Mouse (Mus musculus) layer of hippocampus, postnatal 14 days (tissue): Measurements from ENCODE around the gene Large2. TPM values are rescaled to one million over a fixed set of nuclear protein-coding genes. Genes with fewer than 3 reads are reported as not detected.

Source experiments
- DNase-seq, 2 experiments: peaks; one replicate each; pipeline ENCODE4 v3.0.0; 2021 to 2022; ENCODE audit warnings: low spot score in 2 of 2, mixed read lengths in 1 of 2
- microRNA-seq, 2 experiments: library from miRNA; unstranded; fragments of <30 nt; microRNA quantifications; one replicate each; pipeline ENCODE4 v1.2.0; 2021
- total RNA-seq, 2 experiments: library from RNA; stranded (reverse); gene quantifications; 2 replicates each; pipeline ENCODE4 v1.2.3; 2021

Gene Large2
- total RNA-seq, 2 experiments from 2014 or later: 1.7 TPM; not detected in 1

- DNase-seq: no peak
These were observed 43.3 kb downstream of the Large2 start for GRCm38 (mm10) chr2:92331410-92331809.

- peak in 1 of 2 experiments; percentile 43 for DNase-seq
These were observed 43.8 kb downstream of the Large2 start for GRCm38 (mm10) chr2:92330840-92331239.

GRCm38 (mm10) chr2:92328206-92328605 lies 46.5 kb downstream of the Large2 start:
- DNase-seq: no peak

GRCm38 (mm10) chr2:92327601-92328000 lies 47.1 kb downstream of the Large2 start:
- no peak for DNase-seq

GRCm38 (mm10) chr2:92326221-92326620 lies 48.4 kb downstream of the Large2 start:
- DNase-seq: no peak

GRCm38 (mm10) chr2:92325676-92326075 lies 49.0 kb downstream of the Large2 start:
- no peak for DNase-seq

GRCm38 (mm10) chr2:92322669-92323068 lies 52.0 kb downstream of the Large2 start:
- no peak for DNase-seq

- DNase-seq: no peak
These were observed 57.4 kb downstream of the Large2 start for GRCm38 (mm10) chr2:92317228-92317627.

- no peak for DNase-seq
These were observed 58.0 kb downstream of the Large2 start for GRCm38 (mm10) chr2:92316652-92317051.

Small RNA genes within 50 kb of the gene (microRNA-seq; reads per million reads assigned to microRNA genes)
- 5.4 to 6.6 reads per million in 2 experiments for gene Mir7000

Other genes starting within 250 kb of the Large2 start
- gene Pex16, start 193 bp downstream of the Large2 start, total RNA-seq: 10 to 100 TPM; 32.4 to 37.7 TPM
- gene 1700029I15Rik, start 7.7 kb upstream of the Large2 start, total RNA-seq: 1 to 10 TPM; 4.5 to 5.4 TPM
- 100 to 1,000 TPM; 386 to 394 TPM for gene Mapk8ip1, start 26.4 kb upstream of the Large2 start, total RNA-seq
- 100 to 1,000 TPM in 1 of 2 experiments, 10 to 100 TPM in 1; 89.0 to 110 TPM for gene Cry2, start 59.2 kb upstream of the Large2 start, total RNA-seq
- gene Slc35c1, start 85.7 kb upstream of the Large2 start, total RNA-seq: 10 to 100 TPM; 16.7 to 18.8 TPM
- gene Chst1, start 224.8 kb upstream of the Large2 start, total RNA-seq: 100 to 1,000 TPM; 201 to 212 TPM